Mouse (Mus musculus): ENCODE data around the gene Brinp1. TPM values are rescaled to one million over a fixed set of nuclear protein-coding genes. Genes with fewer than 3 reads are reported as not detected.
"Not testable (repeated sequence)": the region's sequence is repeated elsewhere in the genome, so short reads cannot be mapped to it uniquely, and the experiment has no call there.

Brinp1 gene
- total RNA-seq, 1 experiment from 2014 or later, result not detected

DNA sequence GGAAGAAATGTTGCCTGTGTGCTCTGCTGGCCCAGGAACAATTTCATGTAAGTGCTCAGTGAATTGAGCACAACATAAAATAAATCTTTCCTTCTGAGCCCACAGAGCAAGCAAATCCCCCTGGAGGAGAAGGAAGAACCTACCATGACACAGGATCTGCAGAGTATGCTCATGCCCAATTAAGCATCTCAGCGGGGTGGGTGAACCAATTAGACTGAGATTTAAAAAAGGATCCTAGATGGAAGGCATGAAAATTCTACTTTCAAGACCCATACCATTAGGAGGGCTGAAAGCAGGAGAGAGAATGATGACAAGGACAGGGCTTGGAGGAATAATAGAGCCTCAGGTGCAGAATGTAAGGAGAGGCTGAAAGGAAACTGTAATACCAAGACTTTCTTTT lies 107.2 kb downstream of the Brinp1 start:
- no peak for ATAC-seq (replicated peaks; ENCODE audit: low read depth, poor library complexity, severe bottlenecking)

DNA sequence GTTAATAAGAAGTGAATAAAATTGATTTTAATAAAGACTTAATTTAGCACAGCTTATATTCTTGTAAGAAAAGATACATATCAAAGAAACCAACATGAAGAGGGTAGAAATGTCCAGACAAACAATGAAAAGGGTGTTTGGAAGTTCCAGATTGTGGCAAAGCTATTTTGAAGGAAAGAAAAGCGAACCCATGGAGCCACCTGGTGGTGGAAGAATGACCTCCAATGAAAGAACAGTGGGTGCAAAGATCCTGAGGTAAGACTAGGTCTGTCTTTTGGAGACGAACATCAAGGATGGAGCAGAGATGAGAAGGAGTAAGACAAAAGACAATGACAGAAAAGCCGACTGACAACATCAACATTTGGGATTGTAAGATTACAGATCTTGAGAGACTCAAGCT lies 108.2 kb downstream of the Brinp1 start:
- no peak for ATAC-seq (replicated peaks; ENCODE audit: low read depth, poor library complexity, severe bottlenecking)

DNA sequence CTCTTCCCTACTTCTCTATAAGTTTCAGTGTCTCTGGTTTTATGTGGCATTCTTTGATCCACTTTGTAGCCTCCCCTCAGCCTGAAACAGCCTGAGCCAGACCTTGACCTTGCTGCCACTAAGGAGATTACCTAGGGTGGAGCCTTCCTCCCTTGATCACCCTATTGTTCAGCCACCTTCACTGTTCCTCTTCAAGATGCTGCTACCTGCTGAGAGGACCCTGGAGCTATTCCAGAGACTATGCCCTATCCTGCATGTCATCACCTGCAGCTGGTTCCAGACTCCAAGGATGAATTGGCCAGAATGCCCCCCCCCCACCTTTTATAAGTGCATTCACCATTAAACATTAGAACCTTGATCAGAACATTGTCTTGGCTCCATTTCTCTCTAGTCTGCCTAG lies 140.2 kb downstream of the Brinp1 start:
- not testable (repeated sequence) for ATAC-seq (replicated peaks; ENCODE audit: low read depth, poor library complexity, severe bottlenecking)

DNA sequence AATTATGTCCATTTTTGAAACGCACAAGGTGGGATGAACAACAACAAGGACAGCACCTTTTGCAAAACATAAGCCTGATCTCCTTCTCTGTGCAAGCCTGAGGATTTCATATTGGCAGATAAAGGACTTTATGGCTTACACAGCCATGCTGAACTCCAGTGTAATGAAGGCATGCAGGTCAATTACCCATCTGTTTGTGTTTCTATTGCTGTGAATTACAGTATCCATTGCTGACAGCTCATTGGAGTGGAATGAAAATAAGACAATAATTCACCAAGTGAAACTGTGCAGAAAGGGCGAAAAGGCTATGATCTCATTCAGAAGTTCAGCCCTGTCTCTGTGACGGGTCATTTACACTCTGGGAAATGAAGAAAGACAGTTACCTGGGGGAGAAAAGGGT lies 147.7 kb downstream of the Brinp1 start:
- ATAC-seq (replicated peaks; ENCODE audit: low read depth, poor library complexity, severe bottlenecking), result no peak

DNA sequence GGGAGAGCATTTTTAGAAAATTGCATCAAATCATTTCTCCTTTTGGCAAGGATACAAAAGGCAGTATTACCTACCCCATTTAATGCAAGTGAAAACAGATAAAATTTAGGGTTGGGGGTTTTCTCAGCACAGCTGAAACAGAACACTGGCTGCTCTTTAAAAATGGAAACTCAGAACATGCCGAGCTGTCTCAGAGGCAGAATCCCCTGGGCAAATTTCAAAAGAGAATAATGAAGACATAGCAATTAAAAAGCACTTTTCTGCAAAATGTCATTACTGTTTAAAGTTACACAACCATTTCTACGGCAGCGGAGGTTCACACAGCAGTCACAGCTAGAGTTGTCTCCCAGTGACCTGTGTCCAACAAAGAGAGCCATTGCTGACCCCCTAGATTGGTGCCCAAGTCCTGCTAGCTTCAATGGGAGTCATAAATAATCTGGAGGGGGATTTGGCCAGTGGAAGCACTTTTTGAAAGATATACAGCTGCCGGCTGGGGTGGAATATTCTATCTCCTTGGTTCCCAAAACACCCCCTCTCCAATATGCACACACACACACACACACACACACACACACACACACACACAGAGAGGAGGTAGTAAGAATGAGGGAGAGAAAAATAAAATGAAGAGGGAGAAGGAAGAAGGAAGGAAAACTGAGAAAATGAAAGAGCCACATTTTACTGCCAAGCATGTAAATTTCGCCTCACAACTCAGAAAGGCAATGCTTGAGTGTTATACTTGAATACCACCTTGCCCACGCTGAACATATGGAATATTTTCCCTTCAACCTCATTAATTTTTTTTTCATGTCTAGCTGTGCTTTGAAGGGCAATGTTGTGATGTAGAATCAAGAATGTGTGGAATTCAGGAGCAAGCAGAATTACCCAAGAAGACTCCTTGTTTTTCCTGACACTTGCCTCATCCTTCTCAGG lies 152.0 kb downstream of the Brinp1 start:
- ATAC-seq (replicated peaks; ENCODE audit: low read depth, poor library complexity, severe bottlenecking), result no peak

DNA sequence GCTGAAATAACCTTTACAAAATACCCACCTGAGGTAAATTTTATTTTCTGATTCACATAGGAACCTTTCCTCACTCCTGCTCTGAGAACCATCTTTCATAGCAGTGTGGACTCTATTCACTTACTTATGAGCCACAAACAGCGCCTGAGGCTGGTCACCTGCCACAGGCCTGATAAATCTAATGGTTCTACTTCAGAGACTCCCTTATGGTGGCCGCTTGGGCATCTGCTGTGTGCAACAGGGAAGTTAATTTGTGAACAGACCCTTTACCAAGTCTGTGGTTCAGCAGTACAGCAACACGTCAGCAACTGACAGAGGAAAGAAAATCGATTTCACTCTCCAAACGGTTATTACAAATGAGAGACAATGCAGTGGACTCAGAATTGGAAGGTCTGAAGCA lies 164.2 kb downstream of the Brinp1 start:
- ATAC-seq (replicated peaks; ENCODE audit: low read depth, poor library complexity, severe bottlenecking), result no peak

DNA sequence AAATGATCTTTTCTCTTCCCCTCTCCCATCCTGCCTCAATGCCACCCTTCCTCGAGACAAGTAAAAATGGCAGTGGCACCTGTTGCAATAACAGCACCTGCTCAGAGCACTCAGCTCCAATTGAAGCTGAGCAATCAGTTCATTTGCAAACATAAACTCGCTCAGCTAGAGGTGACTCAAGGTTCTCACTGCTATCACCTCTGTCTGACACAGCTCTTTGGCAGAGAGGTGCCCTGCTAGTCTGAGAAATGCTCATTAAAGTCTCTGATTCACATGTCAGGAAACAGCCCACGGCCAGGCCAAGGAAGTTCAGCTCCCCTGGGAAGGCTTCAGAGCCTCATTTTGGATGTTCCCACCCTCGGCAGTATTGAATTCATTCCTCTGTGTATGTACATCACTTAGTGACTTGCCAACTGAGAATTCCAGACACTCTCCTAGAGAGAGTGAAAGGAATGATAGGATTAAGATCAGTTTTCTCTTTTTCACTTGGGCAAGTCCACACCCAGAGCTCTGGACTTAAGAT lies 165.7 kb downstream of the Brinp1 start:
- no peak for ATAC-seq (replicated peaks; ENCODE audit: low read depth, poor library complexity, severe bottlenecking)

DNA sequence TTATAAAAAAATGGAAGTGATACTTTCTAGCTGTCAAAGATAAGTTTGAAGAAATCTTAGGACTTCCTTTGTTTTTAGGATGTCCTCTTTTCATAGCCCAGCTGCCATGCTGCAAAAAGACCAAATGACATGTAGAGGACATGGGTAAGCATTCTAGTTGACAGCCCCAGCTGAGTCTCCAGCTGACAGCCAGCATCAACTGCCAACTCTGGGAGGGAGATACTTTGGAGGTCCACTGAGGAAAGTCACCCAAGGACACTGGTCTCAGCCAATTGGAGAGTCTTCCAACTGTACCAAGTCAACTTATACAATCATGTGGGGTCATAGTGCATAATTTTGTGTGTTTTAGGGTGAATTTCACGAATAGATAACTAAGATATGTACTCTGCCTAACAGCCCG lies 166.6 kb downstream of the Brinp1 start:
- no peak for ATAC-seq (replicated peaks; ENCODE audit: low read depth, poor library complexity, severe bottlenecking)

DNA sequence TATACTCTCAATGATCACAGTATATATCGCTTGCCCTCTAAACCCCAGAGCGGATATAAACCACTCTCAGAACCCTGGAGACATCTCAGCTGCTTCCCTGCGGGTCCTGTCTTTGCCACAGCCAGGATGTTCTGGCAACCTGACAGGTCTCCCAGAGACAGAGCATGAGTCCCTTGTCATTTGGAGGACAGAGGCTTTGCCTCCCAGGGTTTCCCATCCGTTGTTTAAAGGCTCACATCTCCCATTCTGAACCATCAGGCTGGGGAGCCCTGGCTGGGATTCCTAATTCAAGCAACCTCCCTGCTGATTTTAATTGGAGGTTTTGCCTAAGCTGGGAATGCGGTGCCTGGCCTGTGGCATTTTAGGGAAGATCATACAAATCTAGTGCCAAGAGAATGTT lies 185.9 kb downstream of the Brinp1 start:
- ATAC-seq (replicated peaks; ENCODE audit: low read depth, poor library complexity, severe bottlenecking), result no peak

DNA sequence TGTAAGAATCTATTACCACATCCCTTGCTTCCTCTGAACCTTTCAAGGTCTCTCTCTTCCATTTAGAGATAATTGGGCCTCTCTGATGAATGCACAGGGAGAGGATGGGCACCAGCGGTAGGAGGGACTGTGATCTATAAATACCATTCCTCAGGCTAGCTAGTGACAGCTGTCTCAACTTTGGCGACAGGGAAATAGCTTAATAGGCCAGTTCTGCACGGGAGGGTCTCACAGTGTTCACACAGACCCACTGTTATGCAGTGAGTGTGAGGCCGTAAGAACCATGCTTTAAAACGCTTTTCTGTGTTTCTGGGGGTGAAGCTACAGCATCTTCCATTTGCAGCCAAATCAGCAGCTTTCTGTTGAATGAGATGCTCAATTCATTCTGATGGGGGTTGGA lies 186.8 kb downstream of the Brinp1 start:
- no peak for ATAC-seq (replicated peaks; ENCODE audit: low read depth, poor library complexity, severe bottlenecking)

DNA sequence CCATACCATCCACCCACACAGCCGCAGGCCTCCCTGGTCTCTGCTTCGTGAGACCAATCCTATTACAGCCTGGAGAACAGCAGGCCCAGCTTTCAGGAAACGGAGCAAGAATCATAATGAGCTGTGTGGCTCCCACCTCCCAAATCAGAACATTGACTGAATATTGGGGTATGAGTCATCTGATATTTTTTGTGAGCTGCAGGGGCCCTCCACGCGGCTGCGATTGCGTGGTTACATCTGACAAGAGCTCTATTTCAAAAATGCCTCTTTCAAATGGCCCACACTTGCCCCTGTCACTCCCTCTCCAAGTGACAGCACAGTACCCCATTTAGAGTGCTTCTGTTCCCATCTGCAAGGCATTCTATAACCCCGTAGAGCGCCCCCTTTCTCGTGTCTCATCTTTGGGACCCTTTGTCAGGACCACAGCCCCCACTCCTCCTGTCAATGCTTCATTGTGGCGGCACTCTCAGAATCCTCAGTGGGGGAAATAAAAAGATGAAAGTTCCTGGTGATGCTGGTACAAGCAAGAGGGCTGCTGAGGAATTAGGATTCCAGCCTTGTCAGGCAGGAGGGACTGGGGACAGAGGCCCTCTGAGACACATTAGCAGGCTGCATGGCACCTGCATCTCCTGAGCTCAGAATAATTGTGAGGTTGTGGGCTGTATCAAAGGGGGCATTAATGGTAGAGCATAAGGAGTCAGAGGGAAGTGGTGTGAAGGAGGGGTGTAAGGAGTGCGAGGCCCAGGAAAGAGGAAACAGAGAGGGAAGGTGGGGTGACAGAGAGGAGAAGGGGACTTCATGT lies 188.2 kb downstream of the Brinp1 start:
- no peak for ATAC-seq (replicated peaks; ENCODE audit: low read depth, poor library complexity, severe bottlenecking)

DNA sequence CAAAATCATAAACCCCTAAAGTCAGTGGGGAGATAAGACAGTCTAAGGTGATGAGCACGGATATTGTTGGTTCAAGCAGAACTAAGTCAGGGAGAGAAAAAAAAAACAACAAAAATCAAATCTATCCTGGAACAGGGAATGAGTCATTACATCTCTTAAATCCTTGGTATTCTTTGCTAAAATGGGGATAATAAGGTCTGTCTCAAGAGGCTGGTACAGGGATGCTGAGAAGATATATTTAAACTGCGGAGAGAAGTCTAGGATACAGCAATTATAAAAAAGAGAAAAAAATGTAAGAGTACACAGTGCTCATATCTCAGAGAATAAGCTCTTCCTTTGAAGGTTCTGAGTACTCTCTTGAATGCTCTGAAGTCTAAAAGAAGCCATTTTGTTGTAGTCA lies 189.3 kb downstream of the Brinp1 start:
- no peak for ATAC-seq (replicated peaks; ENCODE audit: low read depth, poor library complexity, severe bottlenecking)

DNA sequence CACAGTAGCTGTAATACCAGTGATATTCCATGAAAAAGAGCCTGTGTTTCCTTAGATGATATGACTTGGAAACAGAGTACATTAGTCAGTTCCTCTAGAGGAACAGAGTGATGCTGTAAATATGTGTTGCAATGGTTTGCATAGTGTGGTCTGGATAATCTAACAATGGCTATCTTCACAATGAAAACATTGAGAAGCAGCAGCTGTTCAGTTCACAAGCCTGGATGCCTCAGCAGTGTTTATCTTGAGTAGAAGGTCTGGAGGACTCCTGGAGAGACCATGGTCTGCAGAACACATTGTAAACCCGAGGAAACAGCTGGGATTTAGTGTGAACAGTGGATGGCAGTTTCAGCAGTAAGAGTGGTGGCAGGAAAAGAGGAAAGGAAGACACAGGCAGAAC lies 233.2 kb downstream of the Brinp1 start:
- no peak for ATAC-seq (replicated peaks; ENCODE audit: low read depth, poor library complexity, severe bottlenecking)
